Mouse (Mus musculus) lung, adult 18-20 months (tissue): ENCODE measurements around the gene St3gal3.

Experiments
- DNase-seq, 2 experiments: peaks; one replicate each; pipeline ENCODE4 v3.0.0; 2022; ENCODE audit warnings: mixed read lengths in 2 of 2

St3gal3 gene

DNA sequence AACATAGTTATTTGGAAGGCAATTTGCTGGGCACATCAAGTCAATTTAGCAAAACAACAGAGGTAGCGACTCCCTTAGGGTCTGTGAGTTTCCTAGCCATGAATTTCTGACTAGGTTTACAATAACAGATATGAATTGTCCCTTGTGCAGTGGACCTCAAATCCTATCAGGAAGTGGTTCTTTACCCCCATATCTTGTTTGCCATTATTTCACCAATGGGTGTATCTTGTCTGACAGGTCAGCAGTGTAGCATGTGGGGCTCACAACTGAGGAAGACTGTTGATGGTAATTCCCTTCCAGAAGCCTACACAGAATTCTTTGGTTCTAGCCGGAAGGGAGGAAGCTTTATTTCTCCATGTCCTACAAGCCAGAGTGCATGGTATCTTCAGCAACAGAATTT lies 213.4 kb downstream of the St3gal3 start:
- DNase-seq = no peak

DNA sequence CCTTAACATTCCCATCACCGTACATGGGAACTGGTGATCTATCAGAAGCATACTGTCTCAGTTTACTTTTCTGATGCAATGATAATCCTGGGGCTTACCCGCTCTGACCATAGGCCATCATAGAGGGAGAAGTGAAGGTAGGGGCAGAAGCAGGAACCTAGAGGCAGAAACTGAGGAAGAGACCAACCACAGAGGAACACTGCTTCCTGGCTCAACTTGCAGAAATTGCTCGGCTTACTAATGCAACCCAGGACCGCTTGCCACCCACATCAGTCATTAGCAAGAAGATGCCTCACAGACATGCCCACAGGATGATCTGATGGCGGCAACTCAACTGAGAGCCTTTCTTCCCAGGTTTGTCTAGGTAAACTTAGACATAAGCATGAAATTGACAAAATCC lies 216.0 kb downstream of the St3gal3 start:
- DNase-seq = no peak

DNA sequence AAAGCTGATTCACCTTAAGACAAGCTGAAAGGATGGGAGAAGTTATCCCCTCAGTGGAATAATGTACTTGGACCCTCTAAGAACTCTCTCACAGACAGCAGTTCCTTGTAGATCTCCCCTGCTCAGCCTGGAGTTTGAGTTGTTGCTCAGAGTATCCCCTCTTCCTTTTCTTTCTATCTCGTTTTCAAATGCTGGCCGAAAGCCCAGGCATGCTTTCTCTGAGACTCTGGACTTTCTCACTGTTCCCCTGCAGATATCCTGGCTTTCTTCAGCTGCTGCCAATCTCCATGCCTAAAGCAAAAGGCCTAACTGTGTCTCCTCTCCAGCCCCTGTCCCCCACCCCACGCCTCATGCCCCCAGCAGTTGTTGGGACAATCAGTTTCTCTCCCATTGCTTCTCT lies 216.5 kb downstream of the St3gal3 start:
- DNase-seq = no peak

DNA sequence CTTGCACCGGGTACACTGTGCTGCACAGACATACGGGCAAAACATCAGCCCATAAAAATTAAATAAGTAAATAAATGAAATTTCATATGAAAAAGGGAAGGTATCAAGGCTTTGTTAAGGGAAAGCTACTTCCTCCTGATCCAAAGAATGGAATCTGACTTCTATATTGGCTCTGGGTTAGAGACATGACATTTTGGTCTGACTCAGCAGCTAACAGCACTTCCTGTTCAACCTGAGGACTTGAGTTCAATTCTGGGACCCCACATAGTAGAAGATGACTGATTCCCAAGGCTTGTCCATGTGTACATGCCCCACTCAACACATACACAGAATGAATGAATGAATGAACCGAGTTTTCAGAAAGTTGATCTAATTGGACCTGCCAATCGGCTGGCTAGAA lies 216.9 kb downstream of the St3gal3 start:
- DNase-seq = no peak

DNA sequence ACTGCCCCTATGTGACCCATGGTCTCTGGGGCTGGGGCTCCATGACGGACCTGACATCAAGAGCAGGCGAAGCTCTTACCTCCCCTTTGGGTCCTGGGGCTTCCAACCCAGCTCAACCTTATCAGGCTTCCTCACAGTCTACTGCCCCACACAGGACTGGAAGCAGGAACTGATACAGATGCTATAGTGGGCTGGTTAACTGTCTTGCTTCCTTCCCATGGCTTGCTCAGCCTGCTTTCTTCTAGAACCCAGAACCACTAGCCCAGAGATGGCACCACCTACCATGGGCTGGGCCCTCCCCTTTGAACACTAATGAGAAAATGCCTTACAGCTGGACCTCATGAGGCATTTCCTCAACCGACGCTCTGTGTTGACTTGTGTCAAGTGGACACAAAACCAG lies 217.3 kb downstream of the St3gal3 start:
- DNase-seq = no peak

DNA sequence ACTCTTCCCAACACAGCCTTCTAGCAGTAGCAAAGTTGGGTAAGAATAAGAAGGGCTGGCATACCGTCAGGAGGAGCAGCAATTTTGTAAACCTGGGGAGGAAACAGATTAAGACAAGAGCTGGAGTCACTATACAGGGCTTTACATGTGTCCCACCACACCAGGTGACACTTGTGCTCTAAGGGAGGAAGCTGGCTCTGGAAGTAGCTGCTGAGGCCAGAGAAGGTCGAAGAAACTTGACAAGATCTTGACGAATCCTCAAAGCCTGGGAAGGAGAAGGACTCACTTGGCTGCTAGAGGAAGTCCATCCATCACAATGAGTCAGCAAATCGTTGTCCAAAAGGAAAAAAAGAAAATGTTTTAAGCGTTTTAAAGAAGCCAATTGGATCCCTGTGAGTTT lies 218.3 kb downstream of the St3gal3 start:
- no peak for DNase-seq

DNA sequence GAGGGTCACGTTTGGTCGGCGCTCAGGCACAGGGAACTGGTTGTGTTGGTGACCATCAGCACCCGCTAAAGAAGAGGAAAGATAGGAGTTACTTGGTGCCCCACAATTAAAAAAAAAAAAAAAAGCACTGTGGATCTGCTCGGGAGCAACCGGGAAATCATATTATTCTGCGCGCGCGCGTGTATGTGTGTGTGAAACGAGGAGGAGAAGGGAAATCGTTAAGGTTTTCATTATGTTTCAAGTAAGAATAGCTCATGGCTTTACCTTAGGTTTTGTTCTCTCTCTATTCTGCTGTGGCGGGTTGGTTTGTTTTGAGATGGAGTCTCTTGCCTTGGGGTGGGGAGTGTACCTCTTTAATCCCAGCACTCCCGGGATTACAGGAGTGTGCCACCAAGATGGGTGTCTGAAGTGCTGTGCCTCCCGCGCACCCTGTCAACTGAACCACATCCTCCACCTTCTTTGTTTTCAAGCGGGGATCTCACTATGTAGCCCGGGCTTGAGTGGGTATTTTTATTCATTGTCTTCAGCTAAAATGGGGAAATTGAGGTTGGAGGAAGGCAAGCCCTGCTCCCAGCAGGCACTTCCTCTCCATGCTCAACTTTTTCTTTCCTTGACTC lies 219.1 kb downstream of the St3gal3 start:
- no peak for DNase-seq

DNA sequence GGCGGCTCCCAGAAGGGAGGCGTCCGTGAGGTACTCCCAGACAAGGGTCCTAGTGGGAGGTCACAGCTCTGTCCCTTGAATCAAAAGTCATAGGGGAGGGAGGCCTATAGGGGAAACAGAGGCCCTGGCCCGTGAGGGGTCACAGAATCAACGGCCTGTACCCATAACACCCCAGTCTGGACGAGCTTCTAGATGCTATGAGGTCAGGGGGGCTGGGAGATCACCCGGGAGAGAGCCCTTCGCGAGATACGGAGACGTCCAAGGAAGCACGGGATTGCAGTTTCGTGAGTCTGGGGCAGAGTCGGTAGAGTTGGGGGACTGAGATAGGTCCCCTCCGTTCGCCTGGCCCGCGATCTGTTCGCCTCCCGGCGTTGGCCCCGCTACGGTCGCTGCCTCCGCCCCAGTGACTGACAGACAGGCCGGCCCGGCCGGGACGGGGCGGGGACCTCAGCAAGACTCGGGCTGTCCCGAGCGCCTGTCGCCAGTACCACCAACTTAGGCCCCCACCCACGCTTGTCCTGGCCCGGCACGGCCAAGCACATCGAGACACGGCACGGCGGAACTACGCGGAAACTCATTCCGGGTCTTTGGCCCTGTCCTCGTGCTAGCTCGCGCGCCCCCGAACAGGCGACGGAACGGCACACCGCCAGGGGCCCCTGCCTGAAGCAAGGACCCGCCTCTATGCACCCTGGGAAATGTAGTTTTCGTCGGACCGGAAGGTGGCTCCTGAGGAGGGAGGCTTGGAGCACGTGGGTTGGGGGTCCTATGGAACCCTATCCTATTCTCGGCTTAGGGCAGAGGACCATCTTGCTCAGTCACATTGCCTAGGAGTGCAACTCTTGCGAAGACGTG lies 219.9 kb downstream of the St3gal3 start, which contains the start of gene Ipo13:
TSS of gene Ipo13 (minus strand) at position 409 of the 852 bp plus-strand sequence.
- peak; percentile 92 to 94 for DNase-seq

DNA sequence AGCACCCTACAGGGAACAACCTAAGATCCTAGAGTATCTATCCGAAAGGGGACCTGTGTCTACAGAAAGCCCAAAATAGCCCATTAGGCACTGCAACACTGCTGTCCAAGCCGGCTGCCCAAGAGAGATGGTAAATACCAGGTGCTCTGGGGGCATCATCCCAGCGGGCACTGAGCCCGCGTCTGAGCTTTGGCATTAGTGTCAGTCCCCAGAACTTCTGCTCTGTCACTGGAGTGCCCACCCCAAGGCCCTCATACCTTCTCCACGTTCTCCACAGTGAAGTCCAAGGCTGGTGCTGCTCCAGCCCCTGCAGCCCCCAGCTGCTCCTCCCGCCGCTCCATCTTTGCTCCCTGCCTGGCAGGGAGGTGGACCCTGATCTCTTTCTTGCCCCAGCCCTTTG lies 220.7 kb downstream of the St3gal3 start:
- DNase-seq = no peak

DNA sequence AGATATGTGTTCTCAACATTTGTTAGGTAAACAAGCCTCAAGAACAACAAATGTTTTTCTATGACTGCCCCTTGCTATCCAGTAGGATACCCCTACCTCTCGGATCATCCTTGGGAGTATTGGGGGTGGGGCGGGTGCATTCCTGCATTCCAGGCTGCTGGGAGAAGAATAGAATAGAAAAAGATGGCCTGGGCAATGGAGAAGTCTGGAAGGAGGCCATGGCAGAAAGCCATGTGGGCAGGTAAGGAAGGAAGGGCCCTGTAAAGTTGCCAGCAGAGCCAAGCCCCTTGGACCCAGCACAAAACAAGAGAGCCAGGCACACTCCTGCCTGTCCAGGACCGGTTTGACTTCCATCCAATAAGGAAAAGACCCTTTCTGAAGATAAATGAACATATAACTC lies 221.3 kb downstream of the St3gal3 start:
- peak; percentile 75 to 78 for DNase-seq

DNA sequence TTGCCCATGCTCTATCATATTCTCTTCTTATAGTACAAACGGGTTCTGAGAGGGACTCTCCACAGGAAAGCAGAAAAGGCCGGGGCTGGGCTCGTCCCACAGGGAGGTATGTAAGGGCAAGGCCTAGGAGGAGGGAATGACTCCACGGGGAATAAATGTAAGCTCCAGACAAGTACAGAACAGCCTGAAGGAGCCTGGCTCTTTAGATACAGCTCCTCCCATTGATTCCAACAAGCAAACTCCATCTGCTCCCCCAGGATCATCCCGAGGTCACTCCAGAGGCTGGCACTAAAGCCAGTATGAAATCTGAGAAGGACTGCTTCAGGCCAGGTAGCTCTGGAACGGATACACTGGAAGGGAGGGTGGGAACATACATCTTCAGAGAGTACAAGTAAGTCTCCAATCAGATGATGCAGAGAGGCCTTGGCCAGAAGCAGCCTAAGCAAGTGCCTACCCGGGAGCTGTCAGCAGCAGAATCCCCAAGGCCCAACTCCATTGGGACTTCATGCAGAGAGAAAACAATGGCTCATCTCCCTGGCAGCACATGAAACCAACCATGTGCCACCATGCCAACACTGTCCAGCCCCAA lies 221.9 kb downstream of the St3gal3 start:
- DNase-seq = no peak

DNA sequence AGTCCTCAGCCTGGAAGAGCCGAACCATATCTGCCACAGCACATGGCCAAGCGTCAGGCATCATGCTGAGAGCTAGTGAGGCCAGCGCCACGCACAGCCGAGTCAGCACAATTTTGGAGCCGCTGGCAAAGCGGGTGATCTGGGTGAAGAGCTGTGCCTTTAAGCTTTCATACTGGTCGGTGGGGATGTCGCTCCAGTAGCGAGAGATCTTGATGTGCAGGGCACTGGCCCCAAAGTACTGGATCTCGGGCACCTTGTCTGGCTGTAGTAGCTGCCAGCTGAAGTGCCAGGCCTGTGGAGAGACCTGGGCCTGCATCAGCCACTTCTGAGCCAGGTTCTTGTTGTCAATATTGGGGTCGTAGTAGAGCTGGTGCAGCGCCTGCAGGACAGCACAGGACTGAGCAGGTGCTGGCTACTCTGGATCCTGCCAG lies 222.6 kb downstream of the St3gal3 start:
- no peak for DNase-seq

DNA sequence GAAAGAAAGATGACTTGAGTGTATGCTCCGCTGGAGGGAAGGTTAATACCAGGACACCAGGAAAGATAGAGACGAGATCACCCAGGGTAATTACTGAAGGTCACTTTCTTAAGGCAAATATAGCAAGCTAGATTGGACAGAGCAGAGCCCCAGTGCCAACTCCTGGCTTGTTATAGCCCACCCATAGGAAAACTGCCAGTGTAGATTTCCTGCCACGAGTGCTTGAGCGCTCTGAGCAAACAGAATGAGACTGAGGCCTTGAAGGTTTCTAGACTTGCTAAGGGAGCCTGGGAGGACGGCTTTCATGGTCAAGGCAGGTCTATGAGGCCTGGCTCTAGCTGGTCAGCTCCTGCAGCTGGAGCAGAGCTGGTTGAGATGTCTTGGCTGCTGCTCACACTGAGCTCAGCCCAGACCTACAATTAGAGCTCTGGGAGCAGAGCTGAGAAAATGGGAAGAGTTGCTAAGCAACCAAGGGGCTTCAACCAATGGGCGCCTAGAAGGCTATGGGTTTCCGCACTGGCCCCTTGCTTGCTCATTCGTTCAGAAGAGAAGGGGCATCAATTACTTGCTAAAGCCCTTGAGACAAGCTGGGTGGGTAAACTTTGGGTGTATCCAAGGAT lies 225.8 kb downstream of the St3gal3 start:
- DNase-seq = no peak

DNA sequence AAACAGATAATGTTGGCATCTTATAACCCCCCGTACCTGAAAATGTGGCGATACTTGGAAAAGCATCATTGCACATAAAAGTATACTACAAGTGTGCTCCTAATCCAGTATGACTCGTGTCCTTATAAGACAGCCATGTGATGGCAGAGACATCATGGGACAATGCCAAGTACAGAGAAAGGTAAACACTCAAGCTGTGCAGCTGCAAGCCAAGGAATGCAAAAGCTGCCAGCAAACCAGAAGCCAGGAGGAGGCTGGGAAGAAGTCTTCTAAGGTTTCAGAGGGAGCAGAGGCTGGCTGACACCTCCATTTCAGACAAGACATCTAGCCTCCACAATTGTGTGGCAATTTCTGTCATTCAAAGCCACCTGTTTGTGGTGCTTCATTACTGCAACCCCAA lies 228.5 kb downstream of the St3gal3 start:
- DNase-seq = peak; percentile 78 to 87

DNA sequence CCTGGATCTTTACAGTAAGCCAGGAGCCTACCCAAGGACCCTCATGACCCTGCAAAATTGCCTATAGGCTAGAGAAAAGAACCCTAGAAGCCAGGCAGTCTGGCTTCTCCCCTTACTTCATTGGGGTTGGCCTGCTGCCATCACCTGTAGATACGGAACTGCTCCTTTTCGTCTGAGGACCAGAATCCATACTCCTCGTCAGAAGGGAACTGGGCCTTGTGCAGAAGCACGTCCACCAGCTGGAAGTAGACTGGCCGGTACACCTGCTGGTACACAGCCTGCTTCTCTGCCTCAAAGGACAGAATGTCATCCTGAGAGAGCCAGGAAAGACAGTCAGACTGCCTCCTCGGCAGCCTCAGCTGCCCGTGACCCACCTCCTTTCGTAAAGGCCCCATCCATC lies 230.0 kb downstream of the St3gal3 start:
- no peak for DNase-seq

DNA sequence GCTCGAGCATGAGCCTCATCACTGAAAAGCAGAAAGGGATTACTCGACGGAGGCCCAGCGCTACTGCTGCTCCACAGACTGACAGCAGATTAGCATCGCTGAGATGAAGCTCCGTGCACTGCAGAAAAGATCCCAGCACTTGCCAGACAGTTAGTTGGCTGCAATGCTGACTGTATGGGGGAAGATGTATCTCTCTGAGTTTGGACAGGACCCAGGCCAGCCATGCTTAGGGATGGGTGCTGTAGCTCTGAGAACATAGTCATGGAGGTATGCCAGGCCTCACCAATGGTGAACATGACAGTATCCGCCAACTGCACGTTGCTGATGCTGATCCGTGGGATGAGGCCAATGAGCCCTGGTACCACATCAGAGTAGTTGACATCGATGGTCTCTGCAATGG lies 230.6 kb downstream of the St3gal3 start:
- DNase-seq = no peak

DNA sequence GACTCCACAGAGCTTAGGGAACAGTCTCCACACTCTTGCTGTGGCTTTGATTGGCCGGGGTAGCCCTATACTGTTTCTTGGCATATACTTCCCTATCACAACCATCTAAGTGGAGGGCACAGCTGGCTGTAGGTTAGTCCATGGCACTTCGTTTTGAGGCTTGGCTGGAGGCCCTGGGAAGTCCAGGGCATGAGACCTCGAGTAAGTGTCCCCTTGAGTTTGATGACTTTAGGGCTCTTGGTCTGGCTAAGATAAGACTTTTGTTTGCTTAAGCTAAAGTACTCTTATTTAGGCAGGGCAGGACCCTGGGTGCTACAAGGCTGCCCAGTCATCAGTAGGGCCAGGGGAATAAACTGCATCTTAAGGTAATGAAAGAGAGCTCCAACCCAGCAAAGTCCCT lies 236.6 kb downstream of the St3gal3 start:
- DNase-seq = peak; percentile 62 to 67

DNA sequence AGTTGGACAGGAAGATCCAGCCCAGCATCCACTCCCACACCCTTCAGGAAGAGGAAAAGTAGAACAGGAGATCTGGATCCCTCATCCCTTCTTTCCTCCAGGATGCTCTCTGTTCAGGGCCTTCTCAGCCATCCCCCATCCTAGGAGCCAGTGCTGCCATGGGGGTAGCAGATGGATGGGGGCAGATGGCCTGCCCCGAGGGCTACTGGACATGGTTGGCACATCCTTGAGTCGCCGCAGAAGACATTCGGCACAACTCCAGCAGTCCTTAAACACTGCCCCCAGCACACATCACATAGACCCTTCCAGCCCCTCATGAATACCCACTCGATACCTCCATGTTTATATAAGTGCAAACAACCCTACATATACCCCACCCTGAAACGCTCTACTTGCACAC lies 238.7 kb downstream of the St3gal3 start:
- no peak for DNase-seq

DNA sequence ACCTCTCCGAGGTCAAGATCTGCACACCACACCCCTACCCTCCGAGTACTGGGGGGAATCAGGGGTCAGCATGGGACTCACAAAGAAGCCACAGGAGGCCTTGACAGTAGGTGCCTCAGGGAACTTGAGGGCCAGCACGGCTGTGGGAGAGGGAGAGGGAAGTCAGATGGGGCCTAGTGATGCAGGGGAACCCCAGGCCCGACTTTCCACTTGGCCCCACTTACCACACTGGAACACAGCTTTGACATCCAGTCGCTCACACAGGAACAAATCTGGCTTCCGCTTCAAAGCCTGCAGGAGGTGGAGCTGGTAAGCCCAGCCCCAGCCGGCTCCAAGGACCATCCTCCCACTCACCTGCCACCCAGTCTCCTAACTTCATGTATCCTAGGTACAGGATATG lies 239.4 kb downstream of the St3gal3 start:
- DNase-seq = no peak

DNA sequence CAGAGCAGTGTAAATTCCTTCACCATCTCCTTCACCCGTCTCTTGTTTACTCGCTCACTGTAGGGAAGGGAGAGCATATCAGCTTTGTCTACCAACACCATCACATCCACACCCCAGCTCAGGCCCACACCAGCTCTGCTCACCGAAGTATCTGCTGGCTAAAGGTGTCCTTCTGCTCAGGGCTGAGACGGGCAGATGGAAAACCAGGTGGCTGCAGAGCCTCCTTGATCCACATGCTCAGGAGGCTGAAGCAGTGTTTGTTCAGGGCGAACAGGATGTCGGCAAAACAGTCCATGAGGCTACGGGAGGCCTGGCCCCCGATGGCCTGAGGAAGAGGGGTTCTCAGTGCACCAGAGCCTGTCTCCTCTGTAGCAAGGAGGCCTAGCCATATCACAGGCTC lies 240.1 kb downstream of the St3gal3 start:
- DNase-seq = no peak

DNA sequence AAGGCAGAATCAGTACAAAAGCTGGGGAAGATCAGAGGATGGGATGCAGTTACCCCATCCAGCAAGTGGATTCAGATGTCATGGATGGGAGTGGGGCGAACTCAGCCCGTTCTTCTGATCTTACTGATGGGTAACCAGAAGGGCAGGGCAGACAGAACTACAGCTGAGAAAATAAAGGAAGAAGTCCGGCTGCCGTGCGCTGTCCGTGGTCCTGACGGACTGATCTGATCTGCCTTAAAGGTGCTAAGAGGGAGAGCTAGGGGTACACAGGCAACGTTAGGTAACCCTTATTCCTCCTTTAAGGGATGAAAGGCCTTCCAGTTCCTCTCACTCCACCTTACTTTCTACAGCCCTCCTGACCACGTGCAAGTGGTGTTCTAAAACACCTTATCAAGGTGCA lies 241.3 kb downstream of the St3gal3 start:
- DNase-seq = peak; percentile 28 to 41

DNA sequence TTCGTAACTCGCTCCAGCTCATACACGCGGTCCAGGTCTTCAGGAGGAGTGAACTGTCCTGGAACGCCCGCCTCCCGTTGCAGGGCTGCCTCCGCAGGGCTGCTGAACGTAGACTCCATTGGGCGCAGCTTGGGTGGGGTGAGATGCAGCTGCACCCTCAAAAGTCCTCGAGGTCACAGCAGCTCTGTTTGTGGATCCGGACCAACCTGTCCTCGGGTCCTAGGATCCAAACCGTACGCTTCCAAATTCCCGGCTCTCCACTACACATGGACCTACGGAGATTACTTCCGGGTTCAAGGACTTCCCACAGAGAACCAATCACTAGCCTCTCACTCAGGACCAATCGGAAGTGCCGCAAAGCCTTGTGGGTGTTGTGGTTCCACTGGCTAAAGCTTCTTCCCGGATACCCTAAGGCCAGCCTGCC lies 243.0 kb downstream of the St3gal3 start, which contains the start of gene Dph2:
TSS of gene Dph2 (minus strand) at position 295 of the 424 bp plus-strand sequence.
- DNase-seq = peak; percentile 87 to 90

DNA sequence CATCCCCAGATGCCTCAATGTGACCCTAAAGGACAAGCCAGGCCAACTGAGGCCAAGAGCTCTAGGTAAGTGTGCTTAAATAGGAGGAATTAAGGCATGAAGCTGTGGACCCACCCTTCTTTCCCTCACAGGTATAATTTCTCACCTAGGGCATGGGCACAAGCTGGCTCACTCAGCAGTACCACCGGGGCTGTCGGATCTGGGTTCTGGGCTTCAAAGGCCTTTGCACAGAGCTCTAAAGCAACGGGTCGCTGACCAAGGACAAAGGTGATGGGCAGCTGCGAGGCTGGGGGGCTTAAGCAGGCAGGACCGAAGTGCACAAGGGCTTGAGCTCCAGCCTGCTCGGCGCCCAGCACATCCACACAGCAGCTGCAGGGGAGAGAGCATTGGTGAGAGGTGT lies 244.0 kb downstream of the St3gal3 start:
- DNase-seq = no peak
